Mouse (Mus musculus) CH12.LX (cell line): ENCODE measurements at regions not wholly inside any gene's neighbourhood (a gene's known extent, or its start where the extent isn't known, plus 50 kb on each side); places are given as distances from the start of the nearest gene placed in this dataset.

Experiments
- DNase-seq: peaks from one replicate; pipeline ENCODE4 v3.0.0-alpha.2; 2013; ENCODE audit errors: extremely low read depth
- H3K27ac ChIP-seq: 2 replicates; pipeline ENCODE4 v1.5.1; 2012; ENCODE audit warnings: low read depth, mild to moderate bottlenecking, control low read depth, moderate library complexity; ENCODE audit not compliant: insufficient read depth
- H3K27me3 ChIP-seq: replicated peaks from 2 replicates; pipeline ENCODE3; 2012; ENCODE audit warnings: inconsistent platforms
- H3K36me3 ChIP-seq, 2 experiments: replicated peaks in 1 of 2; 2 replicates each; pipeline versions ENCODE3 to v1.6.1; 2012; ENCODE audit warnings: inconsistent platforms in 1 of 2, low read length in 1 of 2, mild to moderate bottlenecking in 1 of 2, mixed read lengths in 1 of 2, moderate library complexity in 1 of 2; ENCODE audit not compliant: control insufficient read depth in 1 of 2, insufficient read depth in 1 of 2
- H3K4me1 ChIP-seq, 2 experiments: 2 replicates each; pipeline ENCODE4 v1.6.1; 2012; ENCODE audit warnings: inconsistent platforms in 1 of 2, moderate library complexity in 1 of 2; ENCODE audit not compliant: insufficient read depth in 2 of 2, control insufficient read depth in 1 of 2
- H3K4me2 ChIP-seq: 2 replicates; pipeline ENCODE4 v1.6.1; 2012; ENCODE audit warnings: low read depth, mild to moderate bottlenecking, control low read depth; ENCODE audit not compliant: poor library complexity, insufficient read depth, severe bottlenecking
- H3K4me3 ChIP-seq, 3 experiments: fragments of 150-350 bp in 1 of 3; sonication (generic) in 1 of 3; replicated peaks in 1 of 3; 2 replicates each; pipeline versions ENCODE3 to v1.5.1; 2011 to 2012; ENCODE audit warnings: low read depth in 2 of 3, low read length in 2 of 3, mild to moderate bottlenecking in 2 of 3, moderate library complexity in 2 of 3, control low read depth in 1 of 3, improper control_type of control experiment in 1 of 3, inconsistent platforms in 1 of 3, mixed read lengths in 1 of 3; ENCODE audit not compliant: poor library complexity in 1 of 3
- H3K79me2 ChIP-seq: replicated peaks from 2 replicates; pipeline ENCODE4 v1.6.1; 2012; ENCODE audit warnings: mild to moderate bottlenecking, moderate library complexity; ENCODE audit not compliant: control insufficient read depth, poor library complexity, insufficient read depth, severe bottlenecking; ENCODE audit errors: extremely low read depth
- H3K9ac ChIP-seq: 2 replicates; pipeline ENCODE4 v1.6.1; 2012; ENCODE audit warnings: low read depth, mild to moderate bottlenecking, control low read depth, moderate library complexity; ENCODE audit not compliant: insufficient read depth
- H3K9me3 ChIP-seq: replicated peaks from 2 replicates; pipeline ENCODE3; 2012; ENCODE audit warnings: low read length, inconsistent platforms, mixed read lengths
- CHD1 ChIP-seq: IDR thresholded peaks from 2 replicates; pipeline ENCODE4 v1.6.1; 2012; ENCODE audit warnings: low read depth, low read length, improper control_type of control experiment, inconsistent platforms
- EP300 ChIP-seq: IDR thresholded peaks from 2 replicates; pipeline ENCODE4 v1.6.1; 2011; ENCODE audit warnings: low read length, improper control_type of control experiment
- GABPA ChIP-seq: IDR thresholded peaks from 2 replicates; pipeline ENCODE4 v1.6.1; 2012; ENCODE audit warnings: low read depth, low read length, improper control_type of control experiment, inconsistent platforms; ENCODE audit not compliant: insufficient replicate concordance
- HCFC1 ChIP-seq: IDR thresholded peaks from 2 replicates; pipeline ENCODE4 v1.6.1; 2012; ENCODE audit warnings: low read depth, mild to moderate bottlenecking, inconsistent platforms, low read length, improper control_type of control experiment
- IRF4 ChIP-seq: IDR thresholded peaks from 2 replicates; pipeline ENCODE4 v1.6.1; 2014; ENCODE audit warnings: low read depth, mild to moderate bottlenecking, inconsistent platforms, low read length, improper control_type of control experiment
- MAZ ChIP-seq: IDR thresholded peaks from 2 replicates; pipeline ENCODE4 v1.6.1; 2012; ENCODE audit warnings: low read depth, mild to moderate bottlenecking, inconsistent platforms, low read length, improper control_type of control experiment, moderate library complexity
- MEF2A ChIP-seq: IDR thresholded peaks from 2 replicates; pipeline ENCODE4 v1.6.1; 2014; ENCODE audit warnings: low read depth, mild to moderate bottlenecking, inconsistent platforms, low read length, improper control_type of control experiment, borderline replicate concordance
- MYC ChIP-seq: IDR thresholded peaks from 2 replicates; pipeline ENCODE4 v1.6.1; 2011; ENCODE audit warnings: low read depth, mild to moderate bottlenecking, improper control_type of control experiment, low read length
- NELFE ChIP-seq: IDR thresholded peaks from 2 replicates; pipeline ENCODE4 v1.6.1; 2011; ENCODE audit warnings: low read depth, low read length, improper control_type of control experiment
- PAX5 ChIP-seq: IDR thresholded peaks from 2 replicates; pipeline ENCODE4 v1.6.1; 2012; ENCODE audit warnings: low read length, inconsistent platforms, mixed read lengths
- SIN3A ChIP-seq: IDR thresholded peaks from 2 replicates; pipeline ENCODE4 v1.6.1; 2012; ENCODE audit warnings: low read length, improper control_type of control experiment, inconsistent platforms
- TBP ChIP-seq: conservative IDR thresholded peaks from 2 replicates; pipeline ENCODE4 v1.6.1; 2011; ENCODE audit warnings: low read depth, low read length, improper control_type of control experiment
- UBTF ChIP-seq: IDR thresholded peaks from 2 replicates; pipeline ENCODE4 v1.6.1; 2012; ENCODE audit warnings: low read depth, mild to moderate bottlenecking, inconsistent platforms, low read length, improper control_type of control experiment, moderate library complexity
- USF1 ChIP-seq: IDR thresholded peaks from 2 replicates; pipeline ENCODE4 v1.6.1; 2014; ENCODE audit warnings: low read depth, mild to moderate bottlenecking, inconsistent platforms, low read length, improper control_type of control experiment
- ZMIZ1 ChIP-seq: IDR thresholded peaks from 2 replicates; pipeline ENCODE4 v1.6.1; 2012; ENCODE audit warnings: low read depth, mild to moderate bottlenecking, inconsistent platforms, low read length, improper control_type of control experiment
- ZNF384 ChIP-seq: IDR thresholded peaks from 2 replicates; pipeline ENCODE4 v1.6.1; 2012; ENCODE audit warnings: low read depth, low read length, improper control_type of control experiment, inconsistent platforms
- dilution Hi-C: fragments of 300-500 bp; cut with MboI; formaldehyde crosslinking; loops from 2 replicates; pipeline ENCODE4 v1.14.3; 2020; ENCODE audit warnings: low sequenced_read_pairs; ENCODE audit not compliant: extremely low pct_unique_long_range_greater_than_20kb, extremely low pct_ligation_motif_present
- in situ Hi-C: fragments of 300-500 bp; cut with MboI; formaldehyde crosslinking; loops from 3 replicates; pipeline ENCODE4 v1.14.3; 2019; ENCODE audit warnings: low sequenced_read_pairs, low pct_ligation_motif_present, low pct_unique_long_range_greater_than_20kb, mixed read lengths

- Histone ChIP-seq H3K36me3 (no peaks in the 10 kb centered on the region), H3K4me1 (no peaks in the 10 kb centered on the region), H3K4me2 (no peak overlapping the region), H3K27ac (no peak overlapping the region), H3K27me3 (no peaks in the 10 kb centered on the region), H3K9ac (no peak overlapping the region), H3K9me3 (no peaks in the 10 kb centered on the region), H3K4me3 (no peak overlapping the region), H3K79me2 (no peaks in the 10 kb centered on the region)
- in situ Hi-C loops (no loop called here), dilution Hi-C loops (no loop called here)
- TF ChIP-seq NELFE (no peak), CHD1 (no peak), GABPA (no peak), PAX5 (no peak), UBTF (no peak)
- no peak for DNase-seq
Observed at GRCm38 (mm10) chr13:90425379-90425778, 336.0 kb upstream of the Xrcc4 start.

GRCm38 (mm10) chr13:90424541-90424940 is 335.1 kb upstream of the Xrcc4 start:
- Histone ChIP-seq H3K79me2 (no peaks in the 10 kb centered on the region), H3K4me2 (no peak overlapping the region), H3K27me3 (no peaks in the 10 kb centered on the region), H3K27ac (no peak overlapping the region), H3K9ac (no peak overlapping the region), H3K4me3 (no peak overlapping the region), H3K9me3 (no peaks in the 10 kb centered on the region), H3K4me1 (no peaks in the 10 kb centered on the region), H3K36me3 (no peaks in the 10 kb centered on the region)
- no peak for TF ChIP-seq IRF4
- TF ChIP-seq HCFC1: no peak
- no peak for TF ChIP-seq NELFE
- DNase-seq: no peak
- dilution Hi-C loops: no loop called here
- in situ Hi-C loops: no loop called here

GRCm38 (mm10) chr13:90420966-90421365 is 331.6 kb upstream of the Xrcc4 start:
- dilution Hi-C loops: no loop called here
- TF ChIP-seq MYC (no peak), EP300 (no peak), ZNF384 (no peak), SIN3A (no peak), USF1 (no peak), TBP (no peak), HCFC1 (no peak), ZMIZ1 (no peak), MAZ (no peak), MEF2A (no peak)
- TF ChIP-seq, all 38 proteins: peak for 0
- in situ Hi-C loops: no loop called here

More at GRCm38 (mm10) chr13:90420966-90421365, 331.6 kb upstream of the Xrcc4 start:
- H3K9ac ChIP-seq: no peak overlapping the region
- no peak overlapping the region for H3K27ac ChIP-seq
- H3K9me3 ChIP-seq: no peaks in the 10 kb centered on the region
- H3K4me2 ChIP-seq: no peak overlapping the region
- peak; percentile 15 for DNase-seq
- H3K79me2 ChIP-seq: no peaks in the 10 kb centered on the region
- H3K4me3 ChIP-seq: no peak overlapping the region
- H3K4me1 ChIP-seq: no peaks in the 10 kb centered on the region
- H3K36me3 ChIP-seq: no peaks in the 10 kb centered on the region
- H3K27me3 ChIP-seq: no peaks in the 10 kb centered on the region
